Mouse (Mus musculus): ENCODE results near the gene Rnf123.

- TF ChIP-seq CTCF (IDR thresholded peaks at IDR 0.05; ENCODE audit: low read depth), result no peak
- no peak for TF ChIP-seq EP300 (IDR thresholded peaks at IDR 0.05; ENCODE audit: low read depth)
Measured at GRCm38 (mm10) chr9:108008041-108008440, 75.1 kb downstream of the Rnf123 start.

Data from heart, postnatal 0 days (tissue).